Mouse (Mus musculus) ES-E14 (cell line): ENCODE measurements at regions not wholly inside any gene's neighbourhood (a gene's known extent, or its start where the extent isn't known, plus 50 kb on each side); places are given as distances from the start of the nearest gene placed in this dataset.

ENCODE experiments used
- DNase-seq: peaks from one replicate; pipeline ENCODE4 v3.0.0-alpha.2; 2013; ENCODE audit warnings: low read depth, low spot score
- H3K27ac ChIP-seq: 2 replicates; pipeline ENCODE4 v1.5.1; 2012; ENCODE audit warnings: low read depth, mild to moderate bottlenecking, low read length, moderate library complexity, mixed read lengths; ENCODE audit not compliant: poor library complexity, insufficient read depth, severe bottlenecking
- H3K36me3 ChIP-seq: 2 replicates; pipeline ENCODE4 v1.6.1; 2012; ENCODE audit warnings: mild to moderate bottlenecking, low read length, moderate library complexity, mixed read lengths; ENCODE audit not compliant: control insufficient read depth, poor library complexity, insufficient read depth, severe bottlenecking
- H3K4me1 ChIP-seq, 2 experiments: fragments of 150-350 bp in 1 of 2; sonication (generic) in 1 of 2; 2 replicates each; pipeline ENCODE4 v1.6.1; 2012; ENCODE audit warnings: low read length in 2 of 2, mild to moderate bottlenecking in 1 of 2, mixed read lengths in 1 of 2; ENCODE audit not compliant: control insufficient read depth in 2 of 2, insufficient read depth in 2 of 2, poor library complexity in 1 of 2
- H3K4me3 ChIP-seq, 2 experiments: fragments of 150-350 bp in 1 of 2; sonication (generic) in 1 of 2; 2 replicates each; pipeline ENCODE4 v1.5.1; 2012; ENCODE audit warnings: low read length in 2 of 2, low read depth in 1 of 2, mild to moderate bottlenecking in 1 of 2, mixed read lengths in 1 of 2; ENCODE audit not compliant: insufficient read depth in 1 of 2, poor library complexity in 1 of 2, severe bottlenecking in 1 of 2
- H3K9ac ChIP-seq: 2 replicates; pipeline ENCODE4 v1.6.1; 2012; ENCODE audit warnings: low read depth, mild to moderate bottlenecking, low read length, mixed read lengths; ENCODE audit not compliant: poor library complexity, insufficient read depth, severe bottlenecking
- H3K9me3 ChIP-seq: fragments of 150-350 bp; sonication (generic); 2 replicates; pipeline ENCODE4 v1.6.1; 2012; ENCODE audit warnings: low read depth, mild to moderate bottlenecking, low read length; ENCODE audit not compliant: control insufficient read depth, insufficient read depth
- CHD2 ChIP-seq: IDR thresholded peaks from 2 replicates; pipeline ENCODE4 v1.6.1; 2014; ENCODE audit warnings: mild to moderate bottlenecking, low read depth, low read length, inconsistent platforms
- HCFC1 ChIP-seq: IDR thresholded peaks from 2 replicates; pipeline ENCODE4 v1.6.1; 2012; ENCODE audit warnings: low read length, inconsistent platforms, borderline replicate concordance; ENCODE audit not compliant: insufficient read depth
- MAFK ChIP-seq: IDR thresholded peaks from 2 replicates; pipeline ENCODE4 v1.6.1; 2014; ENCODE audit warnings: mild to moderate bottlenecking, low read depth, low read length, inconsistent platforms; ENCODE audit not compliant: insufficient read depth
- ZC3H11A ChIP-seq: IDR thresholded peaks from 2 replicates; pipeline ENCODE4 v1.6.1; 2012; ENCODE audit warnings: low read depth, mild to moderate bottlenecking, inconsistent platforms, low read length, borderline replicate concordance
- ZNF384 ChIP-seq: IDR thresholded peaks from 2 replicates; pipeline ENCODE4 v1.6.1; 2012; ENCODE audit warnings: low read depth, low read length, inconsistent platforms
- in situ Hi-C, 2 experiments: fragments of 600-800 bp; cut with MboI; formaldehyde crosslinking; loops; one replicate each; pipeline ENCODE4 v1.15.1; 2025; ENCODE audit warnings: low sequenced_read_pairs in 2 of 2, inconsistent platforms in 1 of 2; ENCODE audit not compliant: unreplicated experiment in 2 of 2

- DNase-seq = peak; percentile 29
- no peaks in the 10 kb centered on the region for H3K9me3 ChIP-seq
- TF ChIP-seq ZNF384 (no peak), ZC3H11A (no peak), MAFK (no peak)
- no peaks in the 10 kb centered on the region for H3K36me3 ChIP-seq
- H3K27ac ChIP-seq = no peak overlapping the region
- in situ Hi-C loops = no loop called here
- H3K9ac ChIP-seq = no peak overlapping the region
- H3K4me1 ChIP-seq = no peaks in the 10 kb centered on the region
- no peak overlapping the region for H3K4me3 ChIP-seq
Observed at GRCm38 (mm10) chr8:36016321-36017114, 250.9 kb downstream of the Gm19410 start.

GRCm38 (mm10) chr8:36018993-36019753, 253.6 kb downstream of the Gm19410 start:
- Histone ChIP-seq H3K9ac (no peak overlapping the region), H3K27ac (no peak overlapping the region), H3K4me3 (no peak overlapping the region), H3K4me1 (no peaks in the 10 kb centered on the region), H3K9me3 (no peaks in the 10 kb centered on the region), H3K36me3 (no peaks in the 10 kb centered on the region)
- in situ Hi-C loops = no loop called here
- no peak for DNase-seq
- TF ChIP-seq HCFC1 = no peak

GRCm38 (mm10) chr8:36019895-36020294, 254.3 kb downstream of the Gm19410 start:
- TF ChIP-seq ZC3H11A = no peak
- TF ChIP-seq HCFC1 = no peak
- no peak for TF ChIP-seq ZNF384
- TF ChIP-seq CHD2 = no peak
- no peak for TF ChIP-seq MAFK
- H3K9ac ChIP-seq = no peak overlapping the region
- H3K9me3 ChIP-seq = no peaks in the 10 kb centered on the region
- no peak for DNase-seq
- no peak overlapping the region for H3K27ac ChIP-seq
- in situ Hi-C loops = no loop called here
- H3K4me3 ChIP-seq = no peak overlapping the region
- no peaks in the 10 kb centered on the region for H3K36me3 ChIP-seq
- H3K4me1 ChIP-seq = no peaks in the 10 kb centered on the region

GRCm38 (mm10) chr8:36027586-36027985, 262.0 kb downstream of the Gm19410 start:
- in situ Hi-C loops = no loop called here
- H3K4me3 ChIP-seq = no peak overlapping the region
- H3K9me3 ChIP-seq = no peaks in the 10 kb centered on the region
- no peak for DNase-seq
- H3K9ac ChIP-seq = no peak overlapping the region
- no peak overlapping the region for H3K27ac ChIP-seq
- TF ChIP-seq CHD2 = no peak
- TF ChIP-seq ZNF384 = no peak
- TF ChIP-seq ZC3H11A = no peak
- no peak for TF ChIP-seq HCFC1
- no peak for TF ChIP-seq MAFK
- H3K4me1 ChIP-seq = no peaks in the 10 kb centered on the region
- H3K36me3 ChIP-seq = no peaks in the 10 kb centered on the region
